Mouse (Mus musculus): ENCODE data around the gene Rps6kb2.

Rps6kb2 gene

GRCm38 (mm10) chr19:4189051-4189620 is 26.0 kb upstream of the Rps6kb2 start:
- no peak for DNase-seq (ENCODE audit: low spot score)

DNA sequence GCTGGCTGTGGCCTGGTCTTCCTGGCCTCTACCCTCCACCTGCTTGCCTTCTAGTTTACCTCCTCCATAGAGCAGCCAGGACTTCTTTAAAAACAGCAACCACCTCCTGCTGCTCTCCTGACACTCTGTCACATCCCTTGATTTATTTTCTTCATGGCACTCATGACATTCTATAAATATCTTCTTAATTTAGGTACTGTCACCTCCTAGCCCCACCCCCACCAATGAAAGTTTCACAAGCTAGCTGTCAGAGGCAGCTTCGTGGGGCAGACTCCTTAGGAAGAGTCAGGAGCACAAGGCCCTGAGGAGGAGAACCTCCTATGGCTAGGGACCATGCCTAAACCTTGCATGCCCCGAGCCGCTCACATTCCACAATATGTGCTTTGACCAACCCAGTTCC is 24.1 kb upstream of the Rps6kb2 start:
- DNase-seq (ENCODE audit: low spot score), result no peak

DNA sequence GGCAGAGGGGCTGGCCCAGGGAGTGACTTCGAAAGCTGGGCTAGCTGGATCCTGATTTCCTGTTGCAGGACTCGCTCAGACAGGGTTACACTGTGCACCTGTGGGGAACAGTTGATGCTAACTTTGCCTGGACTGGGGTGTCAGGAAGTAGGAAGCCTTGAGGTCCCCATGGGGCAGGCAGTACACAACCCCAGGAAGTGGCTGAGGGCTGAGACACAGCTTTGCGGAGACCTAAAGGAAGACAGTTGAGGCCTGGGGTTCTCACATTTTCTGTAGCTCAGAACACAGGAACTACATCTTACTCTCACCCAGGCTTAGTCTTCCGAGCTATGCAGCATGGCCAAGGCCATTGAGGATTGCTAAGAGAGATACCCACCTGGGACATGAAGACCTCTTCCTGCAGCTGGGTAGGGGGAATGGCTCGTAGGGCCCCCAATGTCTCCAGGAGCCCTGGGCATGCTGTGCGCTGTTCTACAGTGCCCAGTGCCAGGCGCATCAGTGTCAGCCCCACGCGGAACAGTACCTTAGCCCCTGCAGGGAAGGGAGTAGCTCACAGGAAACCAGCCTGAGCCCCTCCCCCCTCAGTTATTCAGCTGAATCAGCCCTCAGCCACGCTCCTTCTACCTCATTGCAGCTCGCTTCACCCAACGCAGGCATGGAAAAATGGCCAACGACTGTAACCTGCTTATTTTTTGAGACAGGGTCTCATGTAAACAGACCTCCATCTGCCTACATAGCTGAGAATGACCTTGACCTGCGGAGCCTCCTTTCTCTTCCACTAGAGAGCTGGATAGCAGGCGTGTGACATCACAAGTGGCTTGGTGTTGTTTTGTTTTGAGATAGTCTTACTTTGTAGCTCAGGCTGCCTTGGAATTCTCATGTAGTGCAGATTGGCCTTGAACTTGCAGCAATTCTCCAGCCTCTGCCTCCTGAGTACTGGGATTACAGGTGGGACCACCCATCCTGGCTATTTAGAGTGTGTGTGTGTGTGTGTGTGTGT is 22.1 kb upstream of the Rps6kb2 start:
- DNase-seq (ENCODE audit: low spot score), result no peak

GRCm38 (mm10) chr19:4183689-4184088 is 20.5 kb upstream of the Rps6kb2 start:
- DNase-seq (ENCODE audit: low spot score), result no peak

GRCm38 (mm10) chr19:4181892-4182291 is 18.7 kb upstream of the Rps6kb2 start:
- no peak for DNase-seq (ENCODE audit: low spot score)

- DNase-seq (ENCODE audit: low spot score), result no peak
These were observed 17.3 kb upstream of the Rps6kb2 start for GRCm38 (mm10) chr19:4180411-4180810.

GRCm38 (mm10) chr19:4175368-4175947 is 12.3 kb upstream of the Rps6kb2 start, which contains the start of gene Carns1:
Carns1 (minus strand) TSS chr19:4175479.
- no peak for DNase-seq (ENCODE audit: low spot score)

DNA sequence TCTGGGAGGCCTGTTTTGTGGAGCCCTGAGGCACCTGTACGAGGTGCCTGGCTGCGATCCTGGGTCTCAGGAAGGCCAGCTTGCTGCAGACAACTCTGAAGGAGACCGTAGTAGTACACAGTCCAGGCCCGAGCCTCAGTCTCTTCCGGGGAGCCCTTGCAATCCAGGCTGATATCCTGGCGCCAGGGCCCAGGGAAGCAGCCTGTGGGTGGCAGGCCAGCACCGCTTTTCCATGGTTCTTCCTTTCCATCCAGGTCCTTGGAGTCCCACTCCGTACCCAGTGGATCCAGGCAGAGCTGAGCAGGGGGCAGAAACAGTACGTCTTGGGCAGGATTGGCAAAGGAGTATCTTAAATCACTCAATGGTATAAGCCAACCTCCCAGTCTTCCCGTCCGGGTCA is 9.8 kb upstream of the Rps6kb2 start:
- no peak for DNase-seq (ENCODE audit: low spot score)

DNA sequence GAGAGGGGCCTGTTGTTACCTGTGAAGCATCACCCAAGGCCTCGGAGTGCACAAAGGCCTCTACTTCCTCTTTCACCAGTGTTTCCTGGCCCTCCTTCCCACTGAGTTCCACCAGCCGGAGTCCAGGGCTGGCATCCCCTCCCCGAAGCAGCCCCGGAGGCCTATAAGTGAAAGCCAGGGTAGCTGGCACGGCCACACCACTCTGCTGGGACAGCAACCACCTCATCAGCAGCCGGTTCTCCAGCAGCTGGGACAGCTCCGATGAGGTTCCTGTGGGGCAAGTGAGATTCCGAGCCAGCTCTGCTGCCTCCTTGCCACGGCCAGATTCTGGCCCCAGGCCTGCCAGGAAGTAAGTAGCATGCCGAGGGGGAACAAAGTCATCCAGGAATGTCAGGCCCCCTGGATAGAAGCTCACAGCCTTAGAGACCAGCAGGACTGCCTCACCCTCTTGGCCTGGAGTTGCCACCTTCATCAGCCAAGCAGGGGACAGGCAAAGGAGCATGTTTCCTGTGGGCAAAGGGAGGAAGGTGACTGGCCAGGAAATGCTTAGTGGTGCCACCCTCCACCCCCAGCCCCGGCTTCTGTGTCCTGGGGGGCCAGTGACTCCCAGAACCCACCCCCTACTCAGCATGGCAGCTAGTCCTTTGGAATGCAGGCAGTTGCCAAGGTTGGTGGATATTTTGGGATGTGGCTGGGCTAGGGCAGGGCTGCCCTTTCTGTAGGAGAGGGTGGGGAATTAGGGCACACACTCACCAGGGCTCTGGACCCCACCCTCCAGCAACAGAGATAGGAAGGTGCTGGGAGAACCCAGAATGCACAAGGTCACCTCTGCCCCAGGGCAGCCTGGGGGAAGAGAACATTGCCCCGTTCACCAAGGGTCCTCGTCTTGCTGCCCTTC is 8.5 kb upstream of the Rps6kb2 start:
- no peak for DNase-seq (ENCODE audit: low spot score)

GRCm38 (mm10) chr19:4170723-4171392 is 7.7 kb upstream of the Rps6kb2 start:
- no peak for DNase-seq (ENCODE audit: low spot score)

- no peak for DNase-seq (ENCODE audit: low spot score)
These were observed 6.7 kb upstream of the Rps6kb2 start for GRCm38 (mm10) chr19:4169810-4170209.

DNA sequence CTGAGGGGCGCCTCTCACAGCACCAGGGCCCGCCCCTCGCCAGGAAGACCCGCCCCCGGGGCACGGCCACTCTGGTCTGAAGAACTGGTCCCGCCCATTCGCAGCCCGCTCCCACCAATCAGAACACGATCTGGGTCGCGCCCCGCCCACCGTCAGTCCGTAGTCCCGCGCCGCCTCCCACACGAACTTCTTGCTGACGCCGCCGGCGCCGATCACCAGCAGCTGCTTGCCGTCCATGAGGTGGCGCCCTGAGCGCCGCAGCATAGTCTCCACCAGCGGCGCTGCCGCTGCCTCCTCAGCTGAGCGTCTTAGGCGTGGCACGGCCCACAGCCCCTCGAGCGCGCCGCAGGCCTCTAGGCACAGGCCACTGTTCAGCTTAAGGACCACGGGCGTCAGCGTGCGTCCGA is 6.2 kb upstream of the Rps6kb2 start:
- peak; percentile 99 for DNase-seq (ENCODE audit: low spot score)

GRCm38 (mm10) chr19:4166678-4167476 is 3.7 kb upstream of the Rps6kb2 start:
- DNase-seq (ENCODE audit: low spot score), result no peak

GRCm38 (mm10) chr19:4164721-4165120 is 1.6 kb upstream of the Rps6kb2 start:
- no peak for DNase-seq (ENCODE audit: low spot score)

GRCm38 (mm10) chr19:4164100-4164499 is 946 bp upstream of the Rps6kb2 start:
- DNase-seq (ENCODE audit: low spot score), result no peak

DNA sequence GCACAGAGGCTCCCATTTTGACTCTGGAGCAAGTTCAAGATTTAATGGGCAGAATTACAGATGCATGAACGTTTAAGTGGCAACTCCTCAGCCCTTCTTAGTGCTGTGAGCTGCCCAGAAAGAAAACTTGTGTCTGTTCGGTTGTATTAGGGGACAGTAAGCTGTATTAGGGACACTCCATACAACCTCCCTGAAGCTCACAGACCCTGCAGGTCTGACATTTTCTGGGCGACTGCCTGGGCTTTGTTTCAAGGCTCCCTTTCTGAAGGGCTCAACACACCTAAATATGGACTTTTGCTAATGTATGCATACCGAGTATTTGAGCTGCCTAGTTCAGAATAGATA is 361 bp upstream of the Rps6kb2 start:
- no peak for DNase-seq (ENCODE audit: low spot score)

DNA sequence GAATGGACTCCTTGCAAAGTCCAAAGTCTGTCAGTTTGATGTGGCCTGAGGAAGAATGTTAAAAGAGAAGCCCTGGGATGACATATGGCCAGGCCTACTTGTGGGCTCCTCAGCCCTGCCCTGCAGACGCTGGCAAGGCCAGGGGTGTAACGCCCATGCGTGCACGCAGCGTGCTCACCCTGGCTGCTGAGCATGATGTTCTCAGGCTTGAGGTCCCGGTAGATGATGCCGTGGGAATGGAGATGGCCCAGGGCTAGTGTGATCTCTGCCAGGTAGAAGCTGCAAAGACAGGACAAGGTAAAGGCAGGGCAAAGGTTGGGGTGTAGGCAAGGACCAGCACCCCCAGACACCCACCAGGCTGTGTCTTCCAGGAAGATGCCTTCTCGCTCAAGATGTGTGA is 4.1 kb downstream of the Rps6kb2 start:
- DNase-seq (ENCODE audit: low spot score), result no peak

DNA sequence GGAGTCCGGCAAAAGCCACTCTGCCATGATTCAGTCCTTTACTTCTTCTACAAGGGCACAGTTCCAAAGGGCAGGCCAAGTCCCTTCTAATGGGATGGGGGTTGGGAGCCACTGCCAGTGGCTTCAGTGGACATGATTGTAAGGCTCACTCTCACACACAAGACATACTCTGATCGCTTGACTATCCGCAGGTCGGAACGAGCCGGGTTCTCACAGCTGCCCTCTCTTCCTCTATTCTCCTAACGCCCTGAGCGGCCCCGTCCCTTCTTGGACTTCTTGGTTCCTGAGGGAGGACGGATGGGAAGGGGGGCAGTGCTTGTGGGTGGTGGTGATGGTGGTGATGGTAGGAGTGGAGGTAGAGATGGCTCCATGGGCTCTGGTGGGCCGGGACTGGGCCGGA is 6.4 kb downstream of the Rps6kb2 start:
- no peak for DNase-seq (ENCODE audit: low spot score)

DNA sequence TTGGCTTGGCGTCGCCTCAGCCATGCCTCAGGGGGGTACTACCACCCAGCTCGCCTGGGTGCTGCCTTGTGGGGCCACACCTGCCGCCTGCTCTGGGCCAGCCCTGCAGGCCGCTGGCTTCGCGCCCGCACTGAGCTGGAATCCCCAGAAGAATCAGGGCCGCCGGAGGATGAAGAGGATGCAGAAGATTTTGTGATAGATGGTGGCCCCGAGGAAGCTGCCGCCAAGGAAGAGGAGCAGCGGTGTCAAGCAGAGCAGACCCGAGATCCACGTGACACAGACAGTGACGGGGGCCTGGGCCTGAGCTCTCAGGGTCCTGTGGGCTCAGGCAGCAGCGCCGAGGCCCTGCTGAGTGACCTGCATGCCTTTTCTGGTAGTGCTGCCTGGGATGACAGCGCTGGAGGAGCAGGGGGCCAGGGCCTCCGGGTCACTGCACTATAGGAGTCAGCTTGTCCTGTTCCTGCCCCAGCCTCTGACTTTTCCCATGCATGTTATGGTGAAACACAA is 7.0 kb downstream of the Rps6kb2 start:
- DNase-seq (ENCODE audit: low spot score), result no peak
